Mouse (Mus musculus) kidney, adult 2 months (tissue): Measurements from ENCODE around the gene Tnfrsf25. TPM values are rescaled to one million over a fixed set of nuclear protein-coding genes. Genes with fewer than 3 reads are reported as not detected.

ENCODE experiments used
- DNase-seq: peaks from one replicate; pipeline ENCODE4 v3.0.0; 2021
- H3K27ac ChIP-seq: fragments of 200-500 bp; 2 replicates; pipeline ENCODE4 v1.5.1; 2012; ENCODE audit warnings: low read depth, low read length, control low read depth, inconsistent platforms; ENCODE audit not compliant: insufficient read depth
- H3K27me3 ChIP-seq: fragments of 200-500 bp; replicated peaks from 2 replicates; pipeline ENCODE4 v1.6.1; 2012; ENCODE audit warnings: mild to moderate bottlenecking, moderate library complexity, low read length, inconsistent platforms; ENCODE audit not compliant: control insufficient read depth, insufficient read depth
- H3K36me3 ChIP-seq: fragments of 200-500 bp; 2 replicates; pipeline ENCODE4 v1.6.1; 2012; ENCODE audit warnings: mild to moderate bottlenecking, moderate library complexity, low read length, inconsistent platforms; ENCODE audit not compliant: control insufficient read depth, insufficient read depth
- H3K4me1 ChIP-seq: fragments of 200-500 bp; 2 replicates; pipeline ENCODE4 v1.6.1; 2011; ENCODE audit warnings: low read length; ENCODE audit not compliant: control insufficient read depth, insufficient read depth
- H3K4me3 ChIP-seq: fragments of 200-500 bp; 2 replicates; pipeline ENCODE4 v1.5.1; 2011; ENCODE audit warnings: mild to moderate bottlenecking, low read depth, low read length, control low read depth; ENCODE audit not compliant: insufficient read depth
- CTCF ChIP-seq: fragments of 200-500 bp; conservative IDR thresholded peaks from 2 replicates; pipeline ENCODE4 v1.5.1; 2011; ENCODE audit warnings: low read depth, mild to moderate bottlenecking, control low read depth, low read length, moderate library complexity, mixed read lengths; ENCODE audit not compliant: insufficient read depth, insufficient read length
- POLR2A ChIP-seq: fragments of 200-500 bp; IDR thresholded peaks from one replicate; pipeline ENCODE4 v1.6.1; 2011; ENCODE audit warnings: low read depth, low read length, control low read depth
- WGBS: fragments of 180-500 bp; shearing (Covaris S2); methylation state at CpG from one replicate; pipeline ENCODE4 v1.1.7; 2018; 5-methylcytosine and 5-hydroxymethylcytosine counted together
- polyA plus RNA-seq: library from polyadenylated mRNA; depleted of rRNA; stranded (reverse); fragments of >200 nt; gene quantifications from 2 replicates; pipeline ENCODE4 v1.2.3, GENCODE M21; 2012; rRNA removed

The Tnfrsf25 gene
- 3.3 and 4.4 TPM in 2 replicates for polyA plus RNA-seq

GRCm38 (mm10) chr4:152115921-152116612 is at the start of gene Tnfrsf25:
Gene Tnfrsf25 (plus strand): TSS chr4:152115934.
- TF ChIP-seq POLR2A = no peak
- no peak for TF ChIP-seq CTCF
- Histone ChIP-seq H3K27ac (no peak within 1 kb of the TSS), H3K36me3 (peaks cover 5% of the 10 kb centered on the region; the same call in 1 of the 2 replicates), H3K4me3 (no peak within 1 kb of the TSS), H3K4me1 (no peaks in the 10 kb centered on the region; the same call in 1 of the 2 replicates), H3K27me3 (no peaks in the 10 kb centered on the region)
- no peak for DNase-seq
- 21% methylated on average over 30 of the region's 30 CpGs for WGBS

- TF ChIP-seq CTCF (no peak), POLR2A (no peak)
- Histone ChIP-seq H3K27ac (no peak overlapping the region), H3K4me3 (no peak overlapping the region), H3K27me3 (no peaks in the 10 kb centered on the region), H3K4me1 (peaks cover 3% of the 10 kb centered on the region; the same call in 1 of the 2 replicates), H3K36me3 (no peaks in the 10 kb centered on the region)
- DNase-seq = no peak
These were observed 48.5 kb upstream of the Tnfrsf25 start for GRCm38 (mm10) chr4:152067280-152067679.

- 82% methylated on average over 6 of the region's 6 CpGs for WGBS
- Histone ChIP-seq H3K27me3 (no peaks in the 10 kb centered on the region), H3K4me3 (no peak overlapping the region), H3K27ac (no peak overlapping the region), H3K4me1 (no peaks in the 10 kb centered on the region; the same call in 1 of the 2 replicates), H3K36me3 (no peaks in the 10 kb centered on the region)
- no peak for DNase-seq
- TF ChIP-seq POLR2A = no peak
- no peak for TF ChIP-seq CTCF
These were observed 47.5 kb upstream of the Tnfrsf25 start for GRCm38 (mm10) chr4:152068166-152068724.

GRCm38 (mm10) chr4:152069245-152069644 is 46.5 kb upstream of the Tnfrsf25 start:
- 90% methylated on average over 3 of the region's 3 CpGs for WGBS
- H3K27me3 ChIP-seq = no peaks in the 10 kb centered on the region
- no peak for DNase-seq
- H3K27ac ChIP-seq = no peak overlapping the region
- TF ChIP-seq CTCF (no peak), POLR2A (no peak)
- no peak overlapping the region for H3K4me3 ChIP-seq
- H3K36me3 ChIP-seq = no peaks in the 10 kb centered on the region
- H3K4me1 ChIP-seq = no peaks in the 10 kb centered on the region; the same call in 1 of the 2 replicates

- Histone ChIP-seq H3K27ac (no peak overlapping the region), H3K4me3 (no peak overlapping the region), H3K27me3 (no peaks in the 10 kb centered on the region), H3K4me1 (no peaks in the 10 kb centered on the region; the same call in 1 of the 2 replicates), H3K36me3 (no peaks in the 10 kb centered on the region)
- no peak for DNase-seq
- WGBS = 79% methylated on average over 11 of the region's 11 CpGs
- TF ChIP-seq CTCF (no peak), POLR2A (no peak)
These were observed 45.0 kb upstream of the Tnfrsf25 start for GRCm38 (mm10) chr4:152070494-152071396.

GRCm38 (mm10) chr4:152072121-152072601 is 43.6 kb upstream of the Tnfrsf25 start, which contains the start of gene Plekhg5:
Gene Plekhg5 (plus strand): TSS chr4:152072498.
- DNase-seq = no peak
- Histone ChIP-seq H3K27ac (no peak within 1 kb of the TSS), H3K36me3 (no peaks in the 10 kb centered on the region), H3K27me3 (no peaks in the 10 kb centered on the region), H3K4me3 (no peak within 1 kb of the TSS), H3K4me1 (no peaks in the 10 kb centered on the region; the same call in 1 of the 2 replicates)
- TF ChIP-seq CTCF = no peak
- no peak for TF ChIP-seq POLR2A
- 45% methylated on average over 10 of the region's 10 CpGs for WGBS

GRCm38 (mm10) chr4:152072655-152073054 is 43.1 kb upstream of the Tnfrsf25 start:
- Histone ChIP-seq H3K4me1 (no peaks in the 10 kb centered on the region; the same call in 1 of the 2 replicates), H3K4me3 (no peak overlapping the region), H3K27me3 (no peaks in the 10 kb centered on the region), H3K36me3 (no peaks in the 10 kb centered on the region), H3K27ac (no peak overlapping the region)
- 54% methylated on average over 10 of the region's 10 CpGs for WGBS
- no peak for DNase-seq
- TF ChIP-seq CTCF (no peak), POLR2A (no peak)
